In genomic region chr19:44377629-44378375, GRCm38 (mm10) we compare ENCODE assay signal across 15 mouse cellular contexts. TPM values are rescaled to one million over a fixed set of nuclear protein-coding genes. Genes with fewer than 3 reads are reported as not detected.
DNase-seq lines count a peak whose midpoint lies in the region; ATAC-seq and TF ChIP-seq lines count a peak whose summit lies in the region.
"Had no signal": no experiment of that assay in that cellular context is flagged by ENCODE, and none has a peak within 500 bp of the region (broad histone marks: within the 10 kb centered on the region; RNA-seq: fewer than 3 reads in every experiment).

No protein-coding gene starts in this region.

- no peak for TF ChIP-seq CTCF in Patski (IDR thresholded peaks at IDR 0.05)

- H3K9ac ChIP-seq in lung, embryonic 15.5 days: no peak overlapping the region
- no peak overlapping the region; the same call in 1 of the 2 replicates for H3K9ac ChIP-seq in liver, embryonic 16.5 days (ENCODE audit: low read depth, low read length)
- H3K9ac ChIP-seq in stomach, embryonic 16.5 days (ENCODE audit: low read length): no peak overlapping the region
- H3K9ac ChIP-seq: embryonic facial prominence, embryonic 12.5 days; forebrain, postnatal 0 days; limb, embryonic 12.5 days; neural tube, embryonic 13.5 days had no signal

- no peak overlapping the region for H3K4me2 ChIP-seq in lung, embryonic 15.5 days
- H3K4me2 ChIP-seq in liver, embryonic 16.5 days (ENCODE audit: low read depth, low read length): no peak overlapping the region
- no peak overlapping the region for H3K4me2 ChIP-seq in stomach, embryonic 16.5 days (ENCODE audit: low read depth, low read length)
- H3K4me2 ChIP-seq: embryonic facial prominence, embryonic 12.5 days; limb, embryonic 12.5 days; neural tube, embryonic 13.5 days had no signal

- no peak overlapping the region for H3K27ac ChIP-seq in lung, embryonic 15.5 days
- no peak overlapping the region for H3K27ac ChIP-seq in liver, embryonic 16.5 days (ENCODE audit: low read length)
- no peak overlapping the region for H3K27ac ChIP-seq in stomach, embryonic 16.5 days (ENCODE audit: low read length)
- H3K27ac ChIP-seq: embryonic facial prominence, embryonic 12.5 days; limb, embryonic 12.5 days; neural tube, embryonic 13.5 days had no signal

- 31% methylated on average over 5 of the region's 5 CpGs for WGBS in lung, embryonic 15.5 days
- WGBS in liver, embryonic 16.5 days (ENCODE audit: insufficient replicate concordance): 41% methylated on average over 5 of the region's 5 CpGs
- 41% methylated on average over 5 of the region's 5 CpGs for WGBS in stomach, embryonic 16.5 days

- H3K36me3 ChIP-seq in lung, embryonic 15.5 days: no peaks in the 10 kb centered on the region
- H3K36me3 ChIP-seq in liver, embryonic 16.5 days (ENCODE audit: control insufficient read depth, insufficient read depth): no peaks in the 10 kb centered on the region
- H3K36me3 ChIP-seq in stomach, embryonic 16.5 days (ENCODE audit: control insufficient read depth, insufficient read depth, low read length): no peaks in the 10 kb centered on the region
- H3K36me3 ChIP-seq: embryonic facial prominence, embryonic 12.5 days; limb, embryonic 12.5 days; neural tube, embryonic 13.5 days had no signal

- peak; percentile 52; the same call in 1 of the 2 replicates for ATAC-seq in lung, embryonic 15.5 days (ENCODE audit: borderline replicate concordance, extremely low read depth, low FRiP score, low TSS enrichment)
- ATAC-seq in Patski: peak; percentile 35
- 0 out of 2 replicates have a peak, but pooled peaks have one; percentile 44 for ATAC-seq in liver, embryonic 16.5 days (ENCODE audit: low read depth)
- peak; percentile 68; the same call in 1 of the 2 replicates for ATAC-seq in stomach, embryonic 16.5 days (ENCODE audit: insufficient read depth, low FRiP score)
- ATAC-seq: forebrain, postnatal 0 days had no signal

- no peak overlapping the region for H3K4me3 ChIP-seq in lung, embryonic 15.5 days
- H3K4me3 ChIP-seq in liver, embryonic 16.5 days (ENCODE audit: low read depth, low read length): no peak overlapping the region
- no peak overlapping the region for H3K4me3 ChIP-seq in stomach, embryonic 16.5 days (replicated peaks; ENCODE audit: low read length)
- H3K4me3 ChIP-seq: embryonic facial prominence, embryonic 12.5 days; limb, embryonic 12.5 days; megakaryocyte, embryonic 14.5 days; neural tube, embryonic 13.5 days had no signal

- POLR2A ChIA-PET in Patski (lab: Charles Lee): no interaction called here

- in situ Hi-C loops in Patski (cut with MboI; ENCODE audit: low pct_unique_long_range_greater_than_20kb): loop anchor here (5.0 kb wide), 1 partner anchor 79 kb away; no protein-coding TSS in a partner anchor

- H3K27me3 ChIP-seq in lung, embryonic 15.5 days: no peaks in the 10 kb centered on the region
- peaks cover 12% of the 10 kb centered on the region for H3K27me3 ChIP-seq in Patski
- no peaks in the 10 kb centered on the region for H3K27me3 ChIP-seq in liver, embryonic 16.5 days (ENCODE audit: control insufficient read depth, insufficient read depth, low read depth, low read length)
- no peaks in the 10 kb centered on the region for H3K27me3 ChIP-seq in stomach, embryonic 16.5 days (ENCODE audit: control insufficient read depth, insufficient read depth, low read length)
- H3K27me3 ChIP-seq: embryonic facial prominence, embryonic 12.5 days; limb, embryonic 12.5 days; neural tube, embryonic 13.5 days had no signal

- CTCF ChIA-PET in Patski (lab: Charles Lee): interaction anchor here (1.1 kb wide), 1 partner anchor 133 kb away, joined by 3 read pairs; no protein-coding TSS in a partner anchor

- no peaks in the 10 kb centered on the region for H3K9me3 ChIP-seq in lung, embryonic 15.5 days
- H3K9me3 ChIP-seq in liver, embryonic 16.5 days (replicated peaks; ENCODE audit: control insufficient read depth, low read length): no peaks in the 10 kb centered on the region
- H3K9me3 ChIP-seq in stomach, embryonic 16.5 days (replicated peaks; ENCODE audit: control insufficient read depth, low read length): no peaks in the 10 kb centered on the region
- H3K9me3 ChIP-seq: embryonic facial prominence, embryonic 12.5 days; limb, embryonic 12.5 days; neural tube, embryonic 13.5 days had no signal

- no peaks in the 10 kb centered on the region for H3K4me1 ChIP-seq in lung, embryonic 15.5 days
- peaks cover 5% of the 10 kb centered on the region for H3K4me1 ChIP-seq in liver, embryonic 16.5 days (ENCODE audit: control insufficient read depth, low read depth, low read length)
- H3K4me1 ChIP-seq in stomach, embryonic 16.5 days (ENCODE audit: control insufficient read depth, insufficient read depth, low read length): peaks cover 4% of the 10 kb centered on the region

- no peak for DNase-seq in lung, postnatal 25 days (ENCODE audit: low spot score)
- DNase-seq in Patski (ENCODE audit: low read depth, low spot score): no peak
- DNase-seq in urinary bladder, postnatal 4 days (ENCODE audit: low spot score in 2 of 2): no peak
- DNase-seq in gastrocnemius, postnatal 10 days: no peak
- no peak for DNase-seq in cerebellum, postnatal 36 days
- DNase-seq: forebrain, postnatal 0 days; heart, postnatal 10 days; kidney, adult 2 months had no signal

RNA-seq across cellular contexts. Expression of gene Scd1, which starts 29.9 kb away (rescaled TPM):
- 2.5 and 2.6 TPM in 2 replicates for polyA plus RNA-seq in lung, embryonic 15.5 days (2015; fragmentation: Nextera tagmentation; extraction: Ambion mirVana)
- polyA plus RNA-seq in Patski (2021): 2.4 TPM
- 19.2 and 25.5 TPM in 2 replicates for polyA plus RNA-seq in liver, embryonic 16.5 days (2015; fragmentation: Nextera tagmentation; extraction: Ambion mirVana)
- 4.5 and 5.1 TPM in 2 replicates for polyA plus RNA-seq in stomach, embryonic 16.5 days (2015; fragmentation: Nextera tagmentation; extraction: Ambion mirVana)
- total RNA-seq in gastrocnemius, postnatal 10 days (2021): 10 to 100 TPM; 39.5 to 46.6 TPM

RNA-seq across cellular contexts. Expression of gene Scd4, which starts 44.9 kb away (rescaled TPM):
- 0.15 and 0.35 TPM in 2 replicates for polyA plus RNA-seq in lung, embryonic 15.5 days (2015; fragmentation: Nextera tagmentation; extraction: Ambion mirVana)
- 0.09 TPM for polyA plus RNA-seq in Patski (2021)
- 0.04 and 0.07 TPM in 2 replicates for polyA plus RNA-seq in liver, embryonic 16.5 days (2015; fragmentation: Nextera tagmentation; extraction: Ambion mirVana)
- 0.14 and 0.39 TPM in 2 replicates for polyA plus RNA-seq in stomach, embryonic 16.5 days (2015; fragmentation: Nextera tagmentation; extraction: Ambion mirVana)
- under 1 TPM; 0.33 to 0.61 TPM for total RNA-seq in gastrocnemius, postnatal 10 days (2021)
